Mouse (Mus musculus): ENCODE measurements at regions not wholly inside any gene's neighbourhood (a gene's known extent, or its start where the extent isn't known, plus 50 kb on each side); places are given as distances from the start of the nearest gene placed in this dataset.

GRCm38 (mm10) chr10:45009676-45010075 is 57.3 kb upstream of the Prep start:
- ATAC-seq, result no peak

- no peak for ATAC-seq
These were observed 57.8 kb upstream of the Prep start for GRCm38 (mm10) chr10:45009235-45009634.

GRCm38 (mm10) chr10:45004037-45004653 is 62.9 kb upstream of the Prep start:
- no peak for ATAC-seq

- peak; percentile 19 for ATAC-seq
These were observed 63.7 kb upstream of the Prep start for GRCm38 (mm10) chr10:45003344-45003681.

- ATAC-seq, result peak; percentile 53
These were observed 64.2 kb upstream of the Prep start for GRCm38 (mm10) chr10:45002637-45003343.

- ATAC-seq, result peak; percentile 57
These were observed 65.8 kb upstream of the Prep start for GRCm38 (mm10) chr10:45000873-45001859.

- ATAC-seq, result no peak
These were observed 66.8 kb upstream of the Prep start for GRCm38 (mm10) chr10:45000027-45000840.

- ATAC-seq, result no peak
These were observed 69.1 kb upstream of the Prep start for GRCm38 (mm10) chr10:44997906-44998289.

- no peak for ATAC-seq
These were observed 69.7 kb upstream of the Prep start for GRCm38 (mm10) chr10:44997184-44997905.

- no peak for ATAC-seq
These were observed 71.2 kb upstream of the Prep start for GRCm38 (mm10) chr10:44995756-44996155.

GRCm38 (mm10) chr10:44994385-44995281 is 72.4 kb upstream of the Prep start:
- ATAC-seq, result peak; percentile 53

GRCm38 (mm10) chr10:44993470-44994260 is 73.3 kb upstream of the Prep start:
- peak; percentile 37 for ATAC-seq

- ATAC-seq, result no peak
These were observed 77.5 kb upstream of the Prep start for GRCm38 (mm10) chr10:44989539-44989938.

GRCm38 (mm10) chr10:44988756-44989155 is 78.2 kb upstream of the Prep start:
- peak; percentile 63 for ATAC-seq

- no peak for ATAC-seq
These were observed 79.4 kb upstream of the Prep start for GRCm38 (mm10) chr10:44987615-44988014.

- no peak for ATAC-seq
These were observed 85.1 kb upstream of the Prep start for GRCm38 (mm10) chr10:44981913-44982312.

- no peak for ATAC-seq
These were observed 90.2 kb upstream of the Prep start for GRCm38 (mm10) chr10:44976815-44977214.

GRCm38 (mm10) chr10:44971911-44972310 is 95.1 kb upstream of the Prep start:
- ATAC-seq, result no peak

- no peak for ATAC-seq
These were observed 107.0 kb upstream of the Prep start for GRCm38 (mm10) chr10:44959968-44960367.

GRCm38 (mm10) chr10:44945205-44945725 is 121.7 kb upstream of the Prep start:
- no peak for ATAC-seq

Measured in inflammation-experienced regulatory T-cells, adult 6 months (primary cell).